Mouse (Mus musculus) layer of hippocampus, adult 8-10 months (tissue): ENCODE results near the gene Paf1. TPM values are rescaled to one million over a fixed set of nuclear protein-coding genes. Genes with fewer than 3 reads are reported as not detected.

Experiments used
- DNase-seq, 2 experiments: peaks; one replicate each; pipeline ENCODE4 v3.0.0; 2022; ENCODE audit warnings: low spot score in 2 of 2
- total RNA-seq, 4 experiments: library from RNA; stranded (reverse); gene quantifications; 2 replicates each; pipeline ENCODE4 v1.2.4; 2022

Paf1 gene
- total RNA-seq, 4 experiments from 2014 or later, result 72.9 to 77.5 (median 75.4) TPM

GRCm38 (mm10) chr7:28435660-28436259 lies 43.0 kb downstream of the Paf1 start:
- no peak for DNase-seq

GRCm38 (mm10) chr7:28436271-28436904 lies 43.6 kb downstream of the Paf1 start:
- peak; percentile 100 for DNase-seq

GRCm38 (mm10) chr7:28436932-28437570 lies 44.3 kb downstream of the Paf1 start, which contains the start of gene Gmfg:
TSS of gene Gmfg (plus strand) at chr7:28437447.
- DNase-seq, result peak; percentile 76 to 78

GRCm38 (mm10) chr7:28437964-28438363 lies 45.2 kb downstream of the Paf1 start:
- DNase-seq, result no peak

- DNase-seq, result no peak
Measured at GRCm38 (mm10) chr7:28438771-28439170, 46.0 kb downstream of the Paf1 start.

GRCm38 (mm10) chr7:28440739-28441138 lies 48.0 kb downstream of the Paf1 start:
- no peak for DNase-seq

- no peak for DNase-seq
Measured at GRCm38 (mm10) chr7:28441776-28442485, 49.2 kb downstream of the Paf1 start.

GRCm38 (mm10) chr7:28442688-28443087 lies 49.9 kb downstream of the Paf1 start:
- DNase-seq, result no peak

- no peak for DNase-seq
Measured at GRCm38 (mm10) chr7:28444344-28444974, 51.7 kb downstream of the Paf1 start.

GRCm38 (mm10) chr7:28446446-28446845 lies 53.7 kb downstream of the Paf1 start:
- peak; percentile 45 to 83 for DNase-seq

- no peak for DNase-seq
Measured at GRCm38 (mm10) chr7:28447101-28447830, 54.5 kb downstream of the Paf1 start.

- no peak for DNase-seq
Measured at GRCm38 (mm10) chr7:28447865-28448820, 55.4 kb downstream of the Paf1 start.

Other genes starting within 250 kb of the Paf1 start
- 10 to 100 TPM; 44.6 to 56.7 (median 54.5) TPM for gene Fbl, start 223.2 kb upstream of the Paf1 start, total RNA-seq
- gene Dyrk1b, start 213.5 kb upstream of the Paf1 start, total RNA-seq, result 10 to 100 TPM; 39.6 to 52.5 (median 46.4) TPM
- gene Eid2, start 125.1 kb upstream of the Paf1 start, total RNA-seq, result 10 to 100 TPM; 48.7 to 58.6 (median 56.9) TPM
- gene Eid2b, start 115.2 kb upstream of the Paf1 start, total RNA-seq, result 10 to 100 TPM; 29.9 to 39.5 (median 31.7) TPM
- gene Selenov, start 101.8 kb upstream of the Paf1 start, total RNA-seq, result under 1 TPM in 2 of 4 experiments, not detected in 2; 0.70 to 0.98 TPM
- gene Dll3, start 90.7 kb upstream of the Paf1 start, total RNA-seq, result 1 to 10 TPM; 1.1 to 2.2 (median 1.7) TPM
- 10 to 100 TPM; 41.2 to 54.2 (median 46.0) TPM for gene Timm50, start 80.9 kb upstream of the Paf1 start, total RNA-seq
- gene Supt5, start 54.2 kb upstream of the Paf1 start, total RNA-seq, result 100 to 1,000 TPM; 119 to 125 (median 122) TPM
- 100 to 1,000 TPM; 531 to 646 (median 582) TPM for gene Rps16, start 42.3 kb upstream of the Paf1 start, total RNA-seq
- 1 to 10 TPM; 5.8 to 7.8 (median 6.5) TPM for gene Plekhg2, start 20.4 kb upstream of the Paf1 start, total RNA-seq
- gene Zfp36, start 12.7 kb upstream of the Paf1 start, total RNA-seq, result 1 to 10 TPM; 1.8 to 7.9 (median 5.0) TPM
- 10 to 100 TPM; 16.0 to 20.2 (median 17.1) TPM for gene Med29, start 243 bp upstream of the Paf1 start, total RNA-seq
- 1 to 10 TPM; 1.6 to 5.2 (median 3.2) TPM for gene Gmfg, start 44.5 kb downstream of the Paf1 start, total RNA-seq
- gene Lrfn1, start 59.0 kb downstream of the Paf1 start, total RNA-seq, result 10 to 100 TPM; 68.2 to 77.3 (median 71.5) TPM
- not detected for gene Ifnl2, start 117.5 kb downstream of the Paf1 start, total RNA-seq
- not detected for gene Ifnl3, start 129.9 kb downstream of the Paf1 start, total RNA-seq
- gene Sycn, start 147.9 kb downstream of the Paf1 start, total RNA-seq, result not detected
- gene Nccrp1, start 154.3 kb downstream of the Paf1 start, total RNA-seq, result under 1 TPM in 1 of 4 experiments, not detected in 3; 0.36 TPM
- gene Samd4b, start 205.2 kb downstream of the Paf1 start, total RNA-seq, result 10 to 100 TPM; 62.6 to 73.9 (median 66.2) TPM
- 10 to 100 TPM; 12.2 to 14.2 (median 13.1) TPM for gene Pak4, start 205.2 kb downstream of the Paf1 start, total RNA-seq
- 1 to 10 TPM; 2.2 to 3.8 (median 2.4) TPM for gene Acp7, start 238.4 kb downstream of the Paf1 start, total RNA-seq